Mouse (Mus musculus): Measurements from ENCODE around the gene Palmd. TPM values are rescaled to one million over a fixed set of nuclear protein-coding genes. Genes with fewer than 3 reads are reported as not detected.

Palmd gene
- polyA plus RNA-seq, 1 experiment from 2014 or later, result 6.4 TPM

DNA sequence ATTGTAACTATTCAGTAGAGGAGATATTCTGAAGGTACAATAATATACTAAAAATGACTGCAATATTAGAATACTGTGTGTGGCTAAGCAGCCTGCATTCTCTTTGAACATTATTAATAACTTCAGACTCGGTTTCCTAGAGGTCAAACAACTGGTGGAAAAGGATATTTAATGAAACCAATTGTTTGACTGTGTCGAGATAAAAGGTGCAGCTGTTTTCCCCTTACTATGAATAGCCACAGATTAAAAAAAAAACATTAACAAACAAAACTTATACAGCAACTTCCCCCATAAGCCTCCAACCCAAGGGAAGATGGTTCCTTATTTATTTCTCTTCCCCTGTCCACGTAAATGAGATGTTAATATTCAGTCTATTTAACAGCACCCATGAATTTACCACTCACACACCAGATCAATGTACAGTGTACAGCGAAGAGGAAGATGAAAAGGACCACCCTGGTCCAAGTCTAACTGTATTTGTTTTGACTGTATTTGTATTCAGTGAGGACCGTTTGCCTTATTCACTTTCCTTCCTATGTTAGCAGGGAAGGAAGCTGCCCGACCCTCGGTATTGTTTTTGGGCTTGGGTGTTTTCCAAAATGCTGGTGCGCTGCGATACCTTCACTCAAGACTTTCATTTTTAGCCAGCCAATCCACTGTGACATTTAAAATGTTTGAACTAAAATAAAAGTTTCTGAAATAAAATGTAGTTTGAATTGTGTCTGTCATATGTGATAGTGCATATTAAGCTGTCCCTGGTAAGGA is 13.2 kb upstream of the Palmd start:
- H3K9me3 ChIP-seq, result peaks cover 4% of the 10 kb centered on the region; the same call in 1 of the 2 replicates
- H3K27me3 ChIP-seq, result no peaks in the 10 kb centered on the region
- no peak overlapping the region for H3K27ac ChIP-seq (replicated peaks)
- H3K4me1 ChIP-seq (replicated peaks), result peaks cover 8% of the 10 kb centered on the region; the same call in 1 of the 2 replicates
- H3K4me3 ChIP-seq, result no peak overlapping the region
- H3K9ac ChIP-seq, result no peak overlapping the region
- no peak for ATAC-seq (ENCODE audit: low read depth)
- 81% methylated on average over 9 of the region's 9 CpGs for WGBS
- no peaks in the 10 kb centered on the region for H3K36me3 ChIP-seq
- no peak overlapping the region for H3K4me2 ChIP-seq

DNA sequence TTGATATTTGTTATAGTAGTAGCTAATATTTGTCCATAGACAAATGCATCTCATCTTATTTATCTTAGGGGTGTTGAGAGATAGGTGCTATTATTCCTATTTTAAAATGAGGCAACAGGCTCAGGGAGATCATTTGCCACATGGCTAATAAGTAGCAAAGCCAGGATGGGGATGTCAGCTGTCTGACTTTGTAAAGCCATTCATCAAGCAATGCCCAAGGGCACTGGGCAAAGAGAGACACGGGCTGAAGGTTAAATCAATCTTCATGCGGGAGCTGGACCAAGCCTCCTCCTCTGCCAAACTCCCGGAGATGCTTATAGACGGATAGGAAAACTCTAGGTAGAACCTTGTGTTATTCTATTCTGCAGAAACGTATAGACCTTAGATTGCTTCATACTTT is 999 bp upstream of the Palmd start:
- Histone ChIP-seq H3K9me3 (no peaks in the 10 kb centered on the region), H3K36me3 (no peaks in the 10 kb centered on the region), H3K9ac (no peak overlapping the region), H3K27ac (replicated peaks) (no peak overlapping the region), H3K4me3 (no peak overlapping the region), H3K27me3 (no peaks in the 10 kb centered on the region), H3K4me1 (replicated peaks) (peaks cover 8% of the 10 kb centered on the region), H3K4me2 (no peak overlapping the region)
- ATAC-seq (ENCODE audit: low read depth), result no peak
- 62% methylated on average over 5 of the region's 5 CpGs for WGBS

GRCm38 (mm10) chr3:116969003-116969402 is 216 bp upstream of the Palmd start:
- H3K4me3 ChIP-seq, result peak overlapping the region; percentile 40
- no peaks in the 10 kb centered on the region for H3K36me3 ChIP-seq
- peak overlapping the region; percentile 56 for H3K4me2 ChIP-seq
- peak overlapping the region; percentile 70 for H3K9ac ChIP-seq
- no peaks in the 10 kb centered on the region for H3K9me3 ChIP-seq
- ATAC-seq (ENCODE audit: low read depth), result no peak
- H3K27ac ChIP-seq (replicated peaks), result peak overlapping the region; percentile 74
- H3K4me1 ChIP-seq (replicated peaks), result peaks cover 8% of the 10 kb centered on the region
- H3K27me3 ChIP-seq, result no peaks in the 10 kb centered on the region
- 39% methylated on average over 5 of the region's 5 CpGs for WGBS

GRCm38 (mm10) chr3:116967967-116968366 is 820 bp downstream of the Palmd start, which contains the start of gene 4930455H04Rik:
TSS of gene 4930455H04Rik (plus strand) at chr3:116968267.
- WGBS, result 75% methylated on average over 4 of the region's 4 CpGs

DNA sequence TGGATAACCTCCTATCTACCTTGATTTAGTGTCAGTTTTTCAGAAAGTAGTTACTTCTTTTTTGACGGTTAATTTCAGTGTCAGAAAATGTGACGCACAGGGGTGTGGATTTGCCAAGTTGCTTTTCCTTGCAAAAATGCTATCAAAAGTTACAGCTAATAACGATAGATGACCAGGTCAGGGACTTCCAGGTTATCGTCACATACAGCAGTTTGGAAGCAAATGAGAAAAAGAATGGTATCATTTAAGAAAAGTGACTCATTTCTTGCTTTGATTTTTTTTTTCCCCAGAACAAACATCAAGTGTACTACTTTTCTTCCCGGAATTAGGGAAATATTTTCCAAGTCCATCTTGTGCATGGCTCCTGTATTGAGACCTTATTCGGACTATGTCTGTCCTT is 1.4 kb downstream of the Palmd start:
- Histone ChIP-seq H3K36me3 (no peaks in the 10 kb centered on the region), H3K9me3 (no peaks in the 10 kb centered on the region), H3K27ac (replicated peaks) (no peak overlapping the region), H3K4me3 (peak overlapping the region; percentile 9; the same call in 1 of the 2 replicates), H3K9ac (no peak overlapping the region), H3K27me3 (no peaks in the 10 kb centered on the region), H3K4me2 (no peak overlapping the region), H3K4me1 (replicated peaks) (peaks cover 8% of the 10 kb centered on the region)
- 87% methylated on average over 6 of the region's 6 CpGs for WGBS
- ATAC-seq (ENCODE audit: low read depth), result no peak

More at GRCm38 (mm10) chr3:116967967-116968366, 820 bp downstream of the Palmd start, which contains the start of gene 4930455H04Rik:
- ATAC-seq (ENCODE audit: low read depth), result no peak
- H3K27me3 ChIP-seq, result no peaks in the 10 kb centered on the region
- peak within 1 kb of the TSS; percentile 70 for H3K9ac ChIP-seq
- H3K27ac ChIP-seq (replicated peaks), result peak within 1 kb of the TSS; percentile 74
- no peaks in the 10 kb centered on the region for H3K9me3 ChIP-seq
- peak within 1 kb of the TSS; percentile 40 for H3K4me3 ChIP-seq
- peak within 1 kb of the TSS; percentile 56 for H3K4me2 ChIP-seq
- H3K36me3 ChIP-seq, result no peaks in the 10 kb centered on the region
- H3K4me1 ChIP-seq (replicated peaks), result peaks cover 8% of the 10 kb centered on the region

DNA sequence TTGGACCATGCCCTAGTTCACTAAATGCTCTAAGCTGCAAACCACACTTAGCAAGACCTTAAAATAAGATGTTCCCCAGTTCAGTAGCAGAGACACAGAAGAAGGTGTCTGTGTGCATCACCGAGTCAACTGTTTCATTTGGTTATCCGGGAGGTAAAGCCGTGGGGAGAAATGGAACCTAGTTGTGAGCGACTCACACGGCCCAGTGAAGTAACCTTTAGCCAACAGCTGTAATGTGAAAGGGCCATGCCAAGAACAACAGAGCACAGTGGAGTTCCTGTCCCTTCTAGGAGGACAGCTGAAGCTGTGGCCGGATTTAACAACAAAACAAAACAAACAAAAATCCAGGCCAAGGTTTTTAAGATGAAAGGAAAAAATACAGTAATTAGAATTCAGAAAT is 2.0 kb downstream of the Palmd start:
- no peak for ATAC-seq (ENCODE audit: low read depth)
- no peak overlapping the region for H3K4me3 ChIP-seq
- H3K36me3 ChIP-seq, result no peaks in the 10 kb centered on the region
- no peaks in the 10 kb centered on the region for H3K9me3 ChIP-seq
- H3K27me3 ChIP-seq, result no peaks in the 10 kb centered on the region
- no peak overlapping the region for H3K9ac ChIP-seq
- WGBS, result 77% methylated on average over 6 of the region's 6 CpGs
- H3K4me1 ChIP-seq (replicated peaks), result peaks cover 8% of the 10 kb centered on the region
- peak overlapping the region; percentile 55; the same call in 1 of the 2 replicates for H3K27ac ChIP-seq (replicated peaks)
- H3K4me2 ChIP-seq, result no peak overlapping the region

DNA sequence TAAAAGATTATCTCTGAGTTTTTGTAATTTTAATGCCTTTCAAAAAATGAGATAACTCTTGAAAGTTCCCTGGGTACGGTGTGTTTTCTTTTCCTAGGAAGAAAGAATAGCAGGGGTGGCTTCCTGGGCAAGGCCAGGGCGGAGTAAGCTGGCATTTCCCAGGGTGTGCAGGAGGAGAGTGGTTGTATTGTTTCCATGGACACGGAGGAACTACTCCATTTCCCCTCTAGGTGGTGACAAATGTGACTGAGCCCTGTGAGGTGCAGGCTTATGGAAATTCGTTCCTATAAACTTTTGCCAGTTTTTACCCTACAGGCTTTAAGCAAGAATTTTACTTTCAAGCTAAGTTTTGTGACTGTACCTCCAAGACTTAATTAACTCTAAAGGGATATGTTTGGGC is 2.6 kb downstream of the Palmd start:
- peaks cover 8% of the 10 kb centered on the region for H3K4me1 ChIP-seq (replicated peaks)
- no peak overlapping the region for H3K27ac ChIP-seq (replicated peaks)
- WGBS, result 25% methylated on average over 4 of the region's 4 CpGs
- no peak overlapping the region for H3K4me2 ChIP-seq
- H3K36me3 ChIP-seq, result no peaks in the 10 kb centered on the region
- no peaks in the 10 kb centered on the region for H3K27me3 ChIP-seq
- peak; percentile 74; the same call in 1 of the 2 replicates for ATAC-seq (ENCODE audit: low read depth)
- no peak overlapping the region for H3K9ac ChIP-seq
- no peaks in the 10 kb centered on the region for H3K9me3 ChIP-seq
- H3K4me3 ChIP-seq, result no peak overlapping the region

- H3K4me2 ChIP-seq, result no peak overlapping the region
- no peaks in the 10 kb centered on the region for H3K9me3 ChIP-seq
- H3K9ac ChIP-seq, result no peak overlapping the region
- no peak overlapping the region for H3K4me3 ChIP-seq
- ATAC-seq (ENCODE audit: low read depth), result no peak
- H3K36me3 ChIP-seq, result no peaks in the 10 kb centered on the region
- no peaks in the 10 kb centered on the region for H3K27me3 ChIP-seq
- WGBS, result 92% methylated on average over 9 of the region's 9 CpGs
- peaks cover 8% of the 10 kb centered on the region for H3K4me1 ChIP-seq (replicated peaks)
- no peak overlapping the region for H3K27ac ChIP-seq (replicated peaks)
These were observed 4.4 kb downstream of the Palmd start for GRCm38 (mm10) chr3:116964426-116964825.

DNA sequence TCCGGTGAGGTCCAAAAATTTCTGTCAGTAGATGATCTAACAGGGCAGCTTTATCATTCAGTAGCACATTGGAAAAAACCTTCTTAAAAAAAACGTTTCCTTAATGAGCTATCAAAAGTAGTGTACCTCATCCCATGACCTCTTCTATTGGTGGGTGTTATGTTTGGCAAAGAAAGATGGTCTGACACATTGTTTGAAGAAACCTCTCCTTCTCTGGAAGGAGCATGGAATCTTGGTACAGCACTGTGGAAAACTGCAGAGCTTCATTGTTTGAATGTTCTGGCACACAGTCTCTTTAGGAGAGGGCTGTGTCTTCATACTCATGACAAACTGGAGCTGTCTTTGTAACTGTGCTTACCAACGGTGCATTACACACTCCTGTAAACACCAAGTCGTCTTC is 5.6 kb downstream of the Palmd start:
- H3K4me2 ChIP-seq, result no peak overlapping the region
- H3K36me3 ChIP-seq, result no peaks in the 10 kb centered on the region
- no peaks in the 10 kb centered on the region for H3K27me3 ChIP-seq
- H3K9me3 ChIP-seq, result no peaks in the 10 kb centered on the region
- peaks cover 2% of the 10 kb centered on the region for H3K4me1 ChIP-seq (replicated peaks)
- H3K4me3 ChIP-seq, result no peak overlapping the region
- no peak overlapping the region for H3K27ac ChIP-seq (replicated peaks)
- ATAC-seq (ENCODE audit: low read depth), result no peak
- no peak overlapping the region for H3K9ac ChIP-seq
- 76% methylated on average over 4 of the region's 4 CpGs for WGBS

DNA sequence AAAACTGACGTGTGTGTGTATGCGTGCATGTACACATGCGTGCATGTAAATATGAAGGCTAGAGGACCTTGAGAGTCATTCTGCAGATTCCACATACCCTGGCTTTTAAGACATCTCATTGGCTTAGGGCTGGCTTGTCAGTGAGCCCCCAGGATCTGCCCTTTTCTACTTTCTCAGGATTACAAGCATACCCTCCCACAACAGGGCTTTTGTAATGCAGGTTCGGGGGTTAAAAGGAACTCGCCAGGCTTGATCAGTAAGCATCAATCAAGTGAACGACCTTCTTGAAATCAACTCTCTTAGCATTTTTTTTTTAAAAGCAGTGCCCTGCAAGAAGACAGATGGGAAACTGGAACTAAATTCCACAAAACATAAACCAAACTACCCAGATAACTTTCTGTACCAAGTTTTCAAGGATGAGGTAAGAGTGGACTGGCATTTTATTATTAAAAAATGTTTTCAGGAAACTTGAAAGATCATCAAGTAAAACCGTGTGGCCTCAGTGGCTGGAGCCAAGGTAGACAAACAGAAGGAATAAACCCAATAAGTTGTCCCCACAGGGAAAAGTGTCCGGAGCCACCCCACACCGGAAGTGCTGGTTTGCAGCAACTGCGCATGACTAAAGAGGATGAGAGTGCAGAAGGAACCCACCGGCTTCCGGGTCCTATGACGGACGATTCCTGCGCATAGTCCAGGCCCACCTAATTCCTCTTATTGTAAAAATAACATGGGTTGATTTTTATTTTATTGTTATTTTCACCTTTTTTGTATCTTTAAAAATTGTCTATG is 7.2 kb downstream of the Palmd start:
- Histone ChIP-seq H3K9ac (no peak overlapping the region), H3K4me3 (no peak overlapping the region), H3K4me2 (no peak overlapping the region), H3K27me3 (no peaks in the 10 kb centered on the region), H3K36me3 (no peaks in the 10 kb centered on the region), H3K9me3 (no peaks in the 10 kb centered on the region), H3K27ac (replicated peaks) (no peak overlapping the region), H3K4me1 (replicated peaks) (no peaks in the 10 kb centered on the region)
- ATAC-seq (ENCODE audit: low read depth), result no peak
- 66% methylated on average over 15 of the region's 15 CpGs for WGBS

DNA sequence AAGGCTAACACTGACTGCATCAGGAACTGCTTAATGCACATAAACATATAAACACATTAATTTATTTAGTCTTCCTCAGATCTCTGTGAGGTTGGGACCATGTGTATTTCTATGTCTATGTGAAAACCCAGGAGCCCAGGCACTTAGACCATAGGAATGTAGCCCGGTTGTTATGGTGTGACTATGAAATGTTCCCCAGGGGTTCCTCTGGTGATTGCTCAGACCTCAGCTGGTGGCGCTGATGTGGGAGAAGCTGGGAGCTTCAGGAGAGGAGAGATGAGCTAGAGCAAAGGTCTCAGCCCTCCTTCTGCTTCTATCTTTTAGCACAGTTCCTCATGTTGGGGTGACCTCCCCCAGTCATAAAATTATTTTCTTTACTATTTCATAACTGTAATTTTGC is 8.4 kb downstream of the Palmd start:
- no peak overlapping the region for H3K9ac ChIP-seq
- H3K36me3 ChIP-seq, result no peaks in the 10 kb centered on the region
- H3K4me2 ChIP-seq, result no peak overlapping the region
- H3K27ac ChIP-seq (replicated peaks), result no peak overlapping the region
- H3K9me3 ChIP-seq, result no peaks in the 10 kb centered on the region
- H3K27me3 ChIP-seq, result no peaks in the 10 kb centered on the region
- H3K4me3 ChIP-seq, result no peak overlapping the region
- no peaks in the 10 kb centered on the region for H3K4me1 ChIP-seq (replicated peaks)
- WGBS, result 81% methylated on average over 2 of the region's 2 CpGs
- ATAC-seq (ENCODE audit: low read depth), result no peak

- Histone ChIP-seq H3K9me3 (no peaks in the 10 kb centered on the region), H3K27ac (replicated peaks) (no peak overlapping the region), H3K9ac (no peak overlapping the region), H3K36me3 (no peaks in the 10 kb centered on the region), H3K4me3 (no peak overlapping the region), H3K4me2 (no peak overlapping the region), H3K4me1 (replicated peaks) (no peaks in the 10 kb centered on the region), H3K27me3 (no peaks in the 10 kb centered on the region)
- WGBS, result 80% methylated on average over 6 of the region's 6 CpGs
- no peak for ATAC-seq (ENCODE audit: low read depth)
These were observed 13.7 kb downstream of the Palmd start for GRCm38 (mm10) chr3:116955061-116955460.

Data from neural tube, embryonic 13.5 days (tissue).